Mouse (Mus musculus): ENCODE measurements at regions not wholly inside any gene's neighbourhood (a gene's known extent, or its start where the extent isn't known, plus 50 kb on each side); places are given as distances from the start of the nearest gene placed in this dataset.
"Not testable (repeated sequence)": the region's sequence is repeated elsewhere in the genome, so short reads cannot be mapped to it uniquely, and the experiment has no call there.

DNA sequence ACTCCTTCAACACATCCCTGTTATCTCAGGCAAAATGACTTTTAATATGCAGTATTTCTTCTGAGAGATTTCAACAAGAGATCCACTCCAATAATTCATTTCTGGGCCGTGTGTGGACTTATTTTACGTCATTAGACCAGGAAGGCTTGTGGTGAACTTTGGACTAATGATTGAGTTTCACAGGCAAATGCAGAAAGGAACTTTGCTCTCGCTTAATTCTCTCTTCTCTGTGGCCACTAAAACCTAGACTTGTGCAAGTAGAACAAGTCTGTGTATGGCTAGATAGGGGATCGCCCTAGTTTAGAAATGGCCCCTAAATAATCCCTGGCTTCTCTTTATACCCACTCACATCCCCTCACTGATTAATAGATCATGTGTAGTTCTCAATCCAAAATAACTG is 50.6 kb upstream of the Ppp1r12a start:
- no peaks in the 10 kb centered on the region for H3K36me3 ChIP-seq (ENCODE audit: control insufficient read depth, insufficient read depth, low read length)
- 75% methylated on average over 4 of the region's 4 CpGs for WGBS
- H3K9ac ChIP-seq (replicated peaks; ENCODE audit: low read depth, low read length), result no peak overlapping the region
- no peak overlapping the region for H3K4me2 ChIP-seq (replicated peaks; ENCODE audit: low read depth, low read length)
- no peak for ATAC-seq (ENCODE audit: insufficient number of reproducible peaks, insufficient read depth, low FRiP score, low read depth)
- H3K27me3 ChIP-seq (ENCODE audit: control insufficient read depth, insufficient read depth, low read length), result no peaks in the 10 kb centered on the region
- no peaks in the 10 kb centered on the region for H3K4me1 ChIP-seq (ENCODE audit: control insufficient read depth, insufficient read depth, low read length)
- H3K4me3 ChIP-seq (ENCODE audit: low read depth, low read length), result no peak overlapping the region
- no peak overlapping the region for H3K27ac ChIP-seq (ENCODE audit: low read length)
- H3K9me3 ChIP-seq (ENCODE audit: control insufficient read depth, low read depth, low read length), result no peaks in the 10 kb centered on the region

DNA sequence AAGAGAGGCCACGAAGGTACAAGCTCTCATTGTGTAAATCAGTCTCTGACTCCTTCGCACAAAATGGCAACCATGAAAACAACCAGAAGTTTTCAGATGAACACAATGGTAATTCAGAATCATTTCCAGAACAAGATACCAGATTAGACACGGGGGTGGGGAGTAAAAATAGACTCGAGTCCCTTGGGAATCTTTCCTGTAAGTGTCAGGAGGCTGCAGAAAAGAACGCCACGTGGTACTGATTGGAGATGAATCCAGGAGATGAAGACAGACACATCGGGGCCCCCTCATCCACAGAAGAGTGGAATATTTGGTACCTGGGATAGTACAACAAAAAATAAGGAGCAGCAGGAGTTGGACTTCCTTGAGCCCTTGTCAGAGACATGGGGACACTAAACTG is 51.1 kb upstream of the Ppp1r12a start:
- Histone ChIP-seq H3K27me3 (ENCODE audit: control insufficient read depth, insufficient read depth, low read length) (no peaks in the 10 kb centered on the region), H3K27ac (ENCODE audit: low read length) (no peak overlapping the region), H3K4me1 (ENCODE audit: control insufficient read depth, insufficient read depth, low read length) (no peaks in the 10 kb centered on the region), H3K4me3 (ENCODE audit: low read depth, low read length) (no peak overlapping the region), H3K36me3 (ENCODE audit: control insufficient read depth, insufficient read depth, low read length) (no peaks in the 10 kb centered on the region), H3K4me2 (replicated peaks; ENCODE audit: low read depth, low read length) (no peak overlapping the region), H3K9ac (replicated peaks; ENCODE audit: low read depth, low read length) (no peak overlapping the region), H3K9me3 (ENCODE audit: control insufficient read depth, low read depth, low read length) (no peaks in the 10 kb centered on the region)
- ATAC-seq (ENCODE audit: insufficient number of reproducible peaks, insufficient read depth, low FRiP score, low read depth), result no peak
- WGBS, result 76% methylated on average over 7 of the region's 7 CpGs

DNA sequence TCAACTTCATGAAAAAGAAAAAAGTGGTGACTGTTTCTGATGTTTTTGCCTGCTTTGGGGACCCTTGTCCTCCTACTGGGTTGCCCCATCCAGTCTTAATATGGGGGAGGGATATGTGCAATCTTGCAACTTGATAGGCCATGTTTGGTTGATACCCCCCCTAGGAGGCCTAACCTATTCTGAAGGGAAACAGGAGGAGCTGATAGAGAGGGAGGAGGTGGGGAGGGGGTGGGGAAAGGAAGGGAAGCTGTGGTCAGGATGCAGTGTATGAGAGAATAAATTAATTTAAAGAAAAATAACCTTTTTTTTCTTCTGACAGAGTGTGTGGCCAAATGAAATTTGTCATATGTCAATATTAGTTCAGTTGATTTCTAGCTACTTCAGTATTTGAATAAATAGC is 51.8 kb upstream of the Ppp1r12a start:
- Histone ChIP-seq H3K27me3 (ENCODE audit: control insufficient read depth, insufficient read depth, low read length) (no peaks in the 10 kb centered on the region), H3K27ac (ENCODE audit: low read length) (no peak overlapping the region), H3K4me1 (ENCODE audit: control insufficient read depth, insufficient read depth, low read length) (no peaks in the 10 kb centered on the region), H3K4me2 (replicated peaks; ENCODE audit: low read depth, low read length) (no peak overlapping the region), H3K9ac (replicated peaks; ENCODE audit: low read depth, low read length) (no peak overlapping the region), H3K4me3 (ENCODE audit: low read depth, low read length) (no peak overlapping the region), H3K9me3 (ENCODE audit: control insufficient read depth, low read depth, low read length) (no peaks in the 10 kb centered on the region), H3K36me3 (ENCODE audit: control insufficient read depth, insufficient read depth, low read length) (no peaks in the 10 kb centered on the region)
- no peak for ATAC-seq (ENCODE audit: insufficient number of reproducible peaks, insufficient read depth, low FRiP score, low read depth)

DNA sequence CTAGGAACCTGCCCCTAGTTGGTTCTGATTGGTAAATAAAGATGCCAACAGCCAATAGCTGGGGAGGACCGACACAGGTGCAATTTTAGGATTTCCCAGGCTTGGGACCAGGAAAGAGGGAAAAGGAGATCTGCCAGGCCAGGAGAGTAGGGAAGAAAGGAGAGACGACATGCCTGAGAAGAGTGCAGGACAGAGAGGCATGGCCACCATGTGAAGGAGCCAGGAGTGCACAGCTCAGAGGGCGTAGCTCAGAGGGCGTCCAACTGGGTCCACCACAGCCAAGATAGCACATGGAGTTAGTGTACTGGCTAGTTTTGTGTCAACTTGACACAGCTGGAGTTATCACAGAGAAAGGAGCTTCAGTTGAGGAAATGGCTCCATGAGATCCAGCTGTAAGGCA is 53.5 kb upstream of the Ppp1r12a start:
- H3K36me3 ChIP-seq (ENCODE audit: control insufficient read depth, insufficient read depth, low read length); H3K4me3 ChIP-seq (ENCODE audit: low read depth, low read length); H3K9ac ChIP-seq (replicated peaks; ENCODE audit: low read depth, low read length); ATAC-seq (ENCODE audit: insufficient number of reproducible peaks, insufficient read depth, low FRiP score, low read depth); H3K4me2 ChIP-seq (replicated peaks; ENCODE audit: low read depth, low read length); H3K9me3 ChIP-seq (ENCODE audit: control insufficient read depth, low read depth, low read length); H3K27ac ChIP-seq (ENCODE audit: low read length); H3K4me1 ChIP-seq (ENCODE audit: control insufficient read depth, insufficient read depth, low read length); H3K27me3 ChIP-seq (ENCODE audit: control insufficient read depth, insufficient read depth, low read length): not testable (repeated sequence)
- 81% methylated on average over 4 of the region's 4 CpGs for WGBS

DNA sequence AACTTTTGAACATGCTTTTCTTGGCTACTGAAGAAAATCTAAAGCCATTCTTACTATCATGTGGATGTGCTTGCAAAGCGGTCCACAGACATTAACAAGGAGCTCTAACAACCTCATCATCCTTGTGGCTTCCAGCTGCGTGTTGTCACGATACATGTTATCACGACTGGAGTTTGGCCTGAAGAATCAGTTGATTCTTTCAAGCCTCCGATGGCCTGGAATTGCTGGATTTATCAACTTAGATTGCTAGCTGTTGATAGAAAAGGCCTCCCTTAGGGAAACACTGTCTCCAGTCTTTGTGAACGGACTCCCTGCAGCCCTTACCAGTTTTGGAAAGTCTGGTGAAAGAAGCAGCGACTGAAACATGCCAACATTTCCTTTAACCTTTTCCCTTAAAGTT is 60.5 kb upstream of the Ppp1r12a start:
- 66% methylated on average over 7 of the region's 7 CpGs for WGBS
- no peaks in the 10 kb centered on the region for H3K9me3 ChIP-seq (ENCODE audit: control insufficient read depth, low read depth, low read length)
- no peaks in the 10 kb centered on the region for H3K27me3 ChIP-seq (ENCODE audit: control insufficient read depth, insufficient read depth, low read length)
- no peak for ATAC-seq (ENCODE audit: insufficient number of reproducible peaks, insufficient read depth, low FRiP score, low read depth)
- H3K4me3 ChIP-seq (ENCODE audit: low read depth, low read length), result no peak overlapping the region
- H3K27ac ChIP-seq (ENCODE audit: low read length), result no peak overlapping the region
- no peak overlapping the region for H3K4me2 ChIP-seq (replicated peaks; ENCODE audit: low read depth, low read length)
- no peaks in the 10 kb centered on the region for H3K4me1 ChIP-seq (ENCODE audit: control insufficient read depth, insufficient read depth, low read length)
- H3K36me3 ChIP-seq (ENCODE audit: control insufficient read depth, insufficient read depth, low read length), result no peaks in the 10 kb centered on the region
- H3K9ac ChIP-seq (replicated peaks; ENCODE audit: low read depth, low read length), result no peak overlapping the region

DNA sequence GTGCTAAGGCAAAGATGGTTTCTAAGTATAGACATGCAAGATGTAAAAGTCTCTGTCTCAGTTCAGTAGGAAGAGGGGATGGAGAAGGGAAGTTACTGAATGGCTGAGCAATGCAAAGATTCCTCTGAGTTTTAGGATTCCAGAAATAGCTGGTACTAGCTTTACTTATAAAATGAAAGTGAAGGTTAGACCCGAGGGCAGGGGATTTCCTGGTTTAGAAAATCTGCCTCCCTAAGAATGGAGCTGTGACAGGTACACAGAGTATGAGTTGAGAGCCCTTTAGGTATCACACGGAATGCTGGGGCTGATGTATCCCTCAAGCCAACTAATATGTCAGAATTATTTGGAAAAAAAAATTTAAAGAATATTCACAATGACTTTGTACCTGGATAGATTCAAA is 69.0 kb upstream of the Ppp1r12a start:
- 58% methylated on average over 2 of the region's 2 CpGs for WGBS
- H3K36me3 ChIP-seq (ENCODE audit: control insufficient read depth, insufficient read depth, low read length), result no peaks in the 10 kb centered on the region
- H3K9me3 ChIP-seq (ENCODE audit: control insufficient read depth, low read depth, low read length), result no peaks in the 10 kb centered on the region
- ATAC-seq (ENCODE audit: insufficient number of reproducible peaks, insufficient read depth, low FRiP score, low read depth), result no peak
- H3K27me3 ChIP-seq (ENCODE audit: control insufficient read depth, insufficient read depth, low read length), result no peaks in the 10 kb centered on the region
- no peak overlapping the region for H3K9ac ChIP-seq (replicated peaks; ENCODE audit: low read depth, low read length)
- peaks cover 16% of the 10 kb centered on the region; the same call in 1 of the 2 replicates for H3K4me1 ChIP-seq (ENCODE audit: control insufficient read depth, insufficient read depth, low read length)
- H3K27ac ChIP-seq (ENCODE audit: low read length), result no peak overlapping the region
- H3K4me2 ChIP-seq (replicated peaks; ENCODE audit: low read depth, low read length), result no peak overlapping the region
- H3K4me3 ChIP-seq (ENCODE audit: low read depth, low read length), result no peak overlapping the region

DNA sequence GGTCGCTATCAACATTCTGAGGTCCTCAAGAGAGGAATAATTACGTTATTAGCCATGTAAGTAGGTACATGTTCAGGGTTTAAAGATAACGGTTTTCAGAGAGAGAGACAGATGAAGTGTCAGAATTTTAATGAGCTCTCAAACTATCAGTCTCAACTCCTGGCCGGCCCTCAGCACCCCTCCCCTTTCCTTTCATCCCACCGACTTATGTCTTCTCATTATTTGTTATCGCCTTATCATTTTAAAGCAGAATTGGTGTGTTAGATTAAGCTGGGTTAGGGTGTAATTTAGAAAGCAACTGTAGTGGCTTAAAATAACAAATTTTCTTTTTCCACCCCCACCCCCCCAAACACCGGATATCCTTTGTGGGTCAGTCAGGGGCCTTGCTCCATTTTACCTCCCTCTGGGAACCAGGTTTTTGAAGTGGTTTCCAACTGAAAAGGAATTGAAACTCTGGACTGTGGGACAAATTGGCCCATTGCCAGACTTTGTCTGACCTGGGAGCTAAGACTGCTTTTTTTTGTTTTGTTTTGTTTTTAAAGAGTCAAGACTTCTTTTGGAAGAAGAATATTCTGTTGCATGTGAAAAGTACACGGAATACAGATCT is 72.5 kb upstream of the Ppp1r12a start:
- Histone ChIP-seq H3K36me3 (ENCODE audit: control insufficient read depth, insufficient read depth, low read length) (no peaks in the 10 kb centered on the region), H3K9me3 (ENCODE audit: control insufficient read depth, low read depth, low read length) (no peaks in the 10 kb centered on the region), H3K27me3 (ENCODE audit: control insufficient read depth, insufficient read depth, low read length) (no peaks in the 10 kb centered on the region), H3K4me3 (ENCODE audit: low read depth, low read length) (no peak overlapping the region), H3K4me1 (ENCODE audit: control insufficient read depth, insufficient read depth, low read length) (peaks cover 16% of the 10 kb centered on the region; the same call in 1 of the 2 replicates), H3K9ac (replicated peaks; ENCODE audit: low read depth, low read length) (no peak overlapping the region), H3K27ac (ENCODE audit: low read length) (peak overlapping the region; percentile 69; the same call in 1 of the 2 replicates), H3K4me2 (replicated peaks; ENCODE audit: low read depth, low read length) (no peak overlapping the region)
- WGBS, result 59% methylated on average over 8 of the region's 8 CpGs
- ATAC-seq (ENCODE audit: insufficient number of reproducible peaks, insufficient read depth, low FRiP score, low read depth), result 0 out of 2 replicates have a peak, but pooled peaks have one; percentile 18

DNA sequence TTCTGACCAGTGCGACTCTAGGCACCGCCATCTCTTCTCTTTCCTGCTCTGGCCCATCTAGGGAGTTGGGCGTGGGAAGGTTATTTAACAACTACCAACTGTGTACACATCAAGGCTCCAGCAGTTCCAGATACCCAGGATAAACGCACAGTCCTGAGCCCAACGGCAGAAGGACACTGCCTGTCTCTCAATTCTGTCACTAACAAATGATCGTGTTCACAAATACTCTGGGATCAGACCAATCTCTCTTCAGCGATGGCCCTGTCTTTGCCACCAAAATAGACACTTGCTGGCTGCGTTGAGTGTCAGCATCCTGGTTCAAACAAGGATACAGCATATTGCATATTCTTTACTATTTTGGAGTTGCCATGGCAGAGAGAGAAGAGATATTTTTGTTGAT is 73.1 kb upstream of the Ppp1r12a start:
- 48% methylated on average over 8 of the region's 8 CpGs for WGBS
- Histone ChIP-seq H3K4me3 (ENCODE audit: low read depth, low read length) (no peak overlapping the region), H3K27ac (ENCODE audit: low read length) (peak overlapping the region; percentile 69; the same call in 1 of the 2 replicates), H3K27me3 (ENCODE audit: control insufficient read depth, insufficient read depth, low read length) (no peaks in the 10 kb centered on the region), H3K9me3 (ENCODE audit: control insufficient read depth, low read depth, low read length) (no peaks in the 10 kb centered on the region), H3K4me1 (ENCODE audit: control insufficient read depth, insufficient read depth, low read length) (peaks cover 16% of the 10 kb centered on the region; the same call in 1 of the 2 replicates), H3K4me2 (replicated peaks; ENCODE audit: low read depth, low read length) (peak overlapping the region; percentile 16; the same call in 1 of the 2 replicates), H3K36me3 (ENCODE audit: control insufficient read depth, insufficient read depth, low read length) (no peaks in the 10 kb centered on the region), H3K9ac (replicated peaks; ENCODE audit: low read depth, low read length) (no peak overlapping the region)
- 0 out of 2 replicates have a peak, but pooled peaks have one; percentile 56 for ATAC-seq (ENCODE audit: insufficient number of reproducible peaks, insufficient read depth, low FRiP score, low read depth)

DNA sequence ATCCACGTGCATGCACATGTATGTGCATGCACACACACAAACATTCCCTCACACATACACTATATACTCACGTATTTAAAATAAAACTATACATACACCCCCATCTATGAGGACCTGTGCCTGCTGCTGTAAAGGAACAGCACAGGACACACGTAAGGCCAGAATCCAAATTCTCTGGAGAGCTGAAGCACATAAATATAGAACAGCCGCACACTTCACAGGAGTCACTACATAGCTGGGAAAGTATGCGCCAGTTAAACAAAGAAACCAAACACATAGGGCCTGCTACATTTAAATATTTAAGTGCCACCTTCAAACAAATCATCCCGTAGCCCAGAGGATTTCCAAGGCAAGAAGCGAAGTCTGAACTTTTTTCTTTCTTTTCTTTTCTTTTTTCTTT is 73.8 kb upstream of the Ppp1r12a start:
- Histone ChIP-seq H3K4me1 (ENCODE audit: control insufficient read depth, insufficient read depth, low read length) (peaks cover 16% of the 10 kb centered on the region; the same call in 1 of the 2 replicates), H3K27ac (ENCODE audit: low read length) (peak overlapping the region; percentile 69; the same call in 1 of the 2 replicates), H3K27me3 (ENCODE audit: control insufficient read depth, insufficient read depth, low read length) (no peaks in the 10 kb centered on the region), H3K36me3 (ENCODE audit: control insufficient read depth, insufficient read depth, low read length) (no peaks in the 10 kb centered on the region), H3K9me3 (ENCODE audit: control insufficient read depth, low read depth, low read length) (no peaks in the 10 kb centered on the region), H3K9ac (replicated peaks; ENCODE audit: low read depth, low read length) (no peak overlapping the region), H3K4me3 (ENCODE audit: low read depth, low read length) (no peak overlapping the region), H3K4me2 (replicated peaks; ENCODE audit: low read depth, low read length) (peak overlapping the region; percentile 16; the same call in 1 of the 2 replicates)
- ATAC-seq (ENCODE audit: insufficient number of reproducible peaks, insufficient read depth, low FRiP score, low read depth), result no peak
- 50% methylated on average over 7 of the region's 7 CpGs for WGBS

Measured in stomach, embryonic 14.5 days (tissue).